Comparison of ENCODE assay signal across 8 mouse cellular contexts in genomic region chr7:110123844-110124555, GRCm38 (mm10). TPM values are rescaled to one million over a fixed set of nuclear protein-coding genes. Genes with fewer than 3 reads are reported as not detected.
DNase-seq lines count a peak whose midpoint lies in the region; ATAC-seq lines count a peak whose summit lies in the region.

No protein-coding gene starts in this region.

- intact Hi-C loops in left cerebral cortex, postnatal 14 days (cut with DNase I): no loop called here

- WGBS in heart, embryonic 12.5 days: 41% methylated on average over 12 of the region's 12 CpGs
- WGBS in limb, embryonic 11.5 days: 67% methylated on average over 12 of the region's 12 CpGs
- WGBS in midbrain, embryonic 13.5 days: 53% methylated on average over 12 of the region's 12 CpGs

- peak overlapping the region; percentile 93 for H3K4me3 ChIP-seq in heart, embryonic 12.5 days
- peak overlapping the region; percentile 97 for H3K4me3 ChIP-seq in limb, embryonic 11.5 days (ENCODE audit: low read depth, low read length)
- peak overlapping the region; percentile 90 for H3K4me3 ChIP-seq in midbrain, embryonic 13.5 days (replicated peaks)

- peaks cover 21% of the 10 kb centered on the region; the same call in 1 of the 2 replicates for H3K4me1 ChIP-seq in heart, embryonic 12.5 days (replicated peaks)
- H3K4me1 ChIP-seq in limb, embryonic 11.5 days (ENCODE audit: control insufficient read depth, insufficient read depth, low read length): peaks cover 7% of the 10 kb centered on the region; the same call in 1 of the 2 replicates
- H3K4me1 ChIP-seq in midbrain, embryonic 13.5 days (replicated peaks): peaks cover 24% of the 10 kb centered on the region

- peak overlapping the region; percentile 76 for H3K4me2 ChIP-seq in heart, embryonic 12.5 days
- H3K4me2 ChIP-seq in limb, embryonic 11.5 days (ENCODE audit: low read depth, severe bottlenecking): peak overlapping the region; percentile 72
- peak overlapping the region; percentile 78 for H3K4me2 ChIP-seq in midbrain, embryonic 13.5 days (replicated peaks)

- no peaks in the 10 kb centered on the region for H3K27me3 ChIP-seq in heart, embryonic 12.5 days (replicated peaks)
- H3K27me3 ChIP-seq in limb, embryonic 11.5 days (ENCODE audit: control insufficient read depth, insufficient read depth, low read length): no peaks in the 10 kb centered on the region
- no peaks in the 10 kb centered on the region for H3K27me3 ChIP-seq in midbrain, embryonic 13.5 days

- peak; percentile 54 for DNase-seq in CD4-positive, CD25-positive, alpha-beta regulatory T cell, adult 2 months (ENCODE audit: low read depth, low spot score)
- peak; percentile 48 for DNase-seq in ZHBTc4 (ENCODE audit: low read depth, low spot score)
- DNase-seq in limb, embryonic 11.5 days (ENCODE audit: low spot score): no peak
- DNase-seq in left cerebral cortex, postnatal 14 days (ENCODE audit: low spot score in 2 of 2): no peak
- DNase-seq in urinary bladder, postnatal 25 days (ENCODE audit: low spot score): no peak

- H3K9me3 ChIP-seq in heart, embryonic 12.5 days (replicated peaks): no peaks in the 10 kb centered on the region
- no peaks in the 10 kb centered on the region for H3K9me3 ChIP-seq in limb, embryonic 11.5 days (ENCODE audit: control insufficient read depth, low read length)
- no peaks in the 10 kb centered on the region for H3K9me3 ChIP-seq in midbrain, embryonic 13.5 days

- no peak for ATAC-seq in CD4-positive, CD25-positive, alpha-beta regulatory T cell, adult 4 months
- ATAC-seq in heart, embryonic 12.5 days (ENCODE audit: insufficient number of reproducible peaks, low FRiP score): no peak
- ATAC-seq in limb, embryonic 11.5 days (ENCODE audit: insufficient number of reproducible peaks, low FRiP score, low TSS enrichment, low read depth): no peak
- ATAC-seq in midbrain, embryonic 13.5 days: no peak

- peak overlapping the region; percentile 98 for H3K9ac ChIP-seq in heart, embryonic 12.5 days
- H3K9ac ChIP-seq in limb, embryonic 11.5 days (ENCODE audit: low read length): no peak overlapping the region
- H3K9ac ChIP-seq in midbrain, embryonic 13.5 days (replicated peaks): no peak overlapping the region; the same call in 1 of the 2 replicates

- H3K27ac ChIP-seq in heart, embryonic 12.5 days (ENCODE audit: poor library complexity, severe bottlenecking): peak overlapping the region; percentile 97
- H3K27ac ChIP-seq in limb, embryonic 11.5 days (replicated peaks; ENCODE audit: low read depth, low read length): no peak overlapping the region
- no peak overlapping the region for H3K27ac ChIP-seq in midbrain, embryonic 13.5 days

- H3K36me3 ChIP-seq in heart, embryonic 12.5 days: peaks cover 25% of the 10 kb centered on the region
- H3K36me3 ChIP-seq in limb, embryonic 11.5 days (ENCODE audit: control insufficient read depth, insufficient read depth, low read length): peaks cover 6% of the 10 kb centered on the region; the same call in 1 of the 2 replicates
- 0 out of 2 replicates have a peak, but pooled peaks cover 2% of the 10 kb centered on the region for H3K36me3 ChIP-seq in midbrain, embryonic 13.5 days

RNA-seq across cellular contexts. Expression of gene Wee1, which starts 2.2 kb away (rescaled TPM):
- 1 to 10 TPM in 1 of 2 experiments, under 1 TPM in 1; 0.96 to 1.8 TPM for polyA plus RNA-seq in CD4-positive, CD25-positive, alpha-beta regulatory T cell, adult 4 months (2017; shearing (Covaris generic))
- polyA plus RNA-seq in heart, embryonic 12.5 days (2016; fragmentation: Nextera tagmentation; extraction: Ambion mirVana): 38.1 and 38.6 TPM in 2 replicates
- polyA plus RNA-seq in limb, embryonic 11.5 days (2014; fragmentation: Nextera tagmentation; extraction: Ambion mirVana): 35.6 and 38.4 TPM in 2 replicates
- 7.3 and 9.8 TPM in 2 replicates for polyA plus RNA-seq in midbrain, embryonic 13.5 days (2015; fragmentation: Nextera tagmentation; extraction: Ambion mirVana)
- total RNA-seq in left cerebral cortex, postnatal 14 days (2021): 10 to 100 TPM; 15.8 to 19.5 TPM

Comparison
In these comparisons a context has a peak if more than half of its experiments do, and no peak if none do; other contexts are left out.
1. DNase-seq: peak in CD4-positive, CD25-positive, alpha-beta regulatory T cell, adult 2 months (single experiment) and ZHBTc4 (single experiment); none in limb, embryonic 11.5 days (single experiment), left cerebral cortex, postnatal 14 days (0 of 2) and urinary bladder, postnatal 25 days (single experiment).
2. Peak in every context shown above with its lines, with median percentiles within 50 percentile points of each other: H3K4me2 ChIP-seq and H3K4me3 ChIP-seq.